Mouse (Mus musculus): ENCODE results near the gene Dclk1. TPM values are rescaled to one million over a fixed set of nuclear protein-coding genes. Genes with fewer than 3 reads are reported as not detected.

The Dclk1 gene
- polyA plus RNA-seq, 2 experiments = 23.3 to 66.2 TPM

- Histone ChIP-seq H3K4me3 (replicated peaks; ENCODE audit: low read length) (no peak overlapping the region), H3K27me3 (ENCODE audit: control insufficient read depth, insufficient read depth, low read length) (no peaks in the 10 kb centered on the region), H3K4me2 (replicated peaks; ENCODE audit: low read depth, low read length, severe bottlenecking) (no peak overlapping the region), H3K27ac (replicated peaks; ENCODE audit: low read depth, low read length) (no peak overlapping the region), H3K36me3 (ENCODE audit: control insufficient read depth, insufficient read depth, low read length) (no peaks in the 10 kb centered on the region), H3K4me1 (ENCODE audit: control insufficient read depth, insufficient read depth, low read length) (no peaks in the 10 kb centered on the region), H3K9me3 (ENCODE audit: control insufficient read depth, low read length) (no peaks in the 10 kb centered on the region), H3K9ac (ENCODE audit: low read depth, low read length, severe bottlenecking) (no peak overlapping the region)
- WGBS = 83% methylated on average over 1 of the region's 1 CpGs
- TF ChIP-seq POLR2A (IDR thresholded peaks at IDR 0.05; ENCODE audit: borderline replicate concordance, extremely low read depth, insufficient read depth, insufficient read length) = no peak
- no peak for ATAC-seq (ENCODE audit: low FRiP score, low read depth)
- DNase-seq (ENCODE audit: low spot score) = no peak
These were observed 159.1 kb downstream of the Dclk1 start for GRCm38 (mm10) chr3:55401236-55401635.

- no peak for TF ChIP-seq POLR2A (IDR thresholded peaks at IDR 0.05; ENCODE audit: borderline replicate concordance, extremely low read depth, insufficient read depth, insufficient read length)
- no peak for DNase-seq (ENCODE audit: low spot score)
These were observed 162.6 kb downstream of the Dclk1 start for GRCm38 (mm10) chr3:55404751-55405150.

GRCm38 (mm10) chr3:55406616-55407015 is 164.5 kb downstream of the Dclk1 start:
- no peak for ATAC-seq (ENCODE audit: low FRiP score, low read depth)
- H3K36me3 ChIP-seq (ENCODE audit: control insufficient read depth, insufficient read depth, low read length) = no peaks in the 10 kb centered on the region
- 62% methylated on average over 7 of the region's 7 CpGs for WGBS
- TF ChIP-seq POLR2A (IDR thresholded peaks at IDR 0.05; ENCODE audit: borderline replicate concordance, extremely low read depth, insufficient read depth, insufficient read length) = no peak
- no peak for DNase-seq (ENCODE audit: low spot score)
- no peaks in the 10 kb centered on the region for H3K9me3 ChIP-seq (ENCODE audit: control insufficient read depth, low read length)
- no peak overlapping the region for H3K9ac ChIP-seq (ENCODE audit: low read depth, low read length, severe bottlenecking)
- H3K27ac ChIP-seq (replicated peaks; ENCODE audit: low read depth, low read length) = no peak overlapping the region
- H3K4me2 ChIP-seq (replicated peaks; ENCODE audit: low read depth, low read length, severe bottlenecking) = no peak overlapping the region
- no peaks in the 10 kb centered on the region for H3K4me1 ChIP-seq (ENCODE audit: control insufficient read depth, insufficient read depth, low read length)
- H3K4me3 ChIP-seq (replicated peaks; ENCODE audit: low read length) = no peak overlapping the region
- H3K27me3 ChIP-seq (ENCODE audit: control insufficient read depth, insufficient read depth, low read length) = no peaks in the 10 kb centered on the region

More at GRCm38 (mm10) chr3:55404751-55405150, 162.6 kb downstream of the Dclk1 start:
- ATAC-seq (ENCODE audit: low FRiP score, low read depth) = no peak
- Histone ChIP-seq H3K4me3 (replicated peaks; ENCODE audit: low read length) (no peak overlapping the region), H3K4me2 (replicated peaks; ENCODE audit: low read depth, low read length, severe bottlenecking) (no peak overlapping the region), H3K4me1 (ENCODE audit: control insufficient read depth, insufficient read depth, low read length) (no peaks in the 10 kb centered on the region), H3K9me3 (ENCODE audit: control insufficient read depth, low read length) (no peaks in the 10 kb centered on the region), H3K36me3 (ENCODE audit: control insufficient read depth, insufficient read depth, low read length) (no peaks in the 10 kb centered on the region), H3K27ac (replicated peaks; ENCODE audit: low read depth, low read length) (no peak overlapping the region), H3K27me3 (ENCODE audit: control insufficient read depth, insufficient read depth, low read length) (no peaks in the 10 kb centered on the region), H3K9ac (ENCODE audit: low read depth, low read length, severe bottlenecking) (no peak overlapping the region)
- WGBS = 97% methylated on average over 7 of the region's 7 CpGs

GRCm38 (mm10) chr3:55411547-55411946 is 169.4 kb downstream of the Dclk1 start:
- Histone ChIP-seq H3K9ac (ENCODE audit: low read depth, low read length, severe bottlenecking) (no peak overlapping the region), H3K36me3 (ENCODE audit: control insufficient read depth, insufficient read depth, low read length) (no peaks in the 10 kb centered on the region), H3K4me2 (replicated peaks; ENCODE audit: low read depth, low read length, severe bottlenecking) (no peak overlapping the region), H3K27me3 (ENCODE audit: control insufficient read depth, insufficient read depth, low read length) (no peaks in the 10 kb centered on the region), H3K27ac (replicated peaks; ENCODE audit: low read depth, low read length) (no peak overlapping the region), H3K4me3 (replicated peaks; ENCODE audit: low read length) (no peak overlapping the region), H3K4me1 (ENCODE audit: control insufficient read depth, insufficient read depth, low read length) (peaks cover 14% of the 10 kb centered on the region), H3K9me3 (ENCODE audit: control insufficient read depth, low read length) (no peaks in the 10 kb centered on the region)
- TF ChIP-seq POLR2A (IDR thresholded peaks at IDR 0.05; ENCODE audit: borderline replicate concordance, extremely low read depth, insufficient read depth, insufficient read length) = no peak
- no peak for ATAC-seq (ENCODE audit: low FRiP score, low read depth)
- DNase-seq (ENCODE audit: low spot score) = no peak

GRCm38 (mm10) chr3:55415527-55415950 is 173.4 kb downstream of the Dclk1 start:
- Histone ChIP-seq H3K36me3 (ENCODE audit: control insufficient read depth, insufficient read depth, low read length) (no peaks in the 10 kb centered on the region), H3K9me3 (ENCODE audit: control insufficient read depth, low read length) (no peaks in the 10 kb centered on the region), H3K4me2 (replicated peaks; ENCODE audit: low read depth, low read length, severe bottlenecking) (peak overlapping the region; percentile 43), H3K9ac (ENCODE audit: low read depth, low read length, severe bottlenecking) (peak overlapping the region; percentile 41), H3K27me3 (ENCODE audit: control insufficient read depth, insufficient read depth, low read length) (no peaks in the 10 kb centered on the region), H3K27ac (replicated peaks; ENCODE audit: low read depth, low read length) (peak overlapping the region; percentile 73), H3K4me3 (replicated peaks; ENCODE audit: low read length) (peak overlapping the region; percentile 18; the same call in 1 of the 2 replicates), H3K4me1 (ENCODE audit: control insufficient read depth, insufficient read depth, low read length) (peaks cover 18% of the 10 kb centered on the region)
- TF ChIP-seq POLR2A (IDR thresholded peaks at IDR 0.05; ENCODE audit: borderline replicate concordance, extremely low read depth, insufficient read depth, insufficient read length) = no peak
- peak; percentile 42; the same call in 1 of the 2 replicates for ATAC-seq (ENCODE audit: low FRiP score, low read depth)
- no peak for DNase-seq (ENCODE audit: low spot score)
- WGBS = 18% methylated on average over 14 of the region's 14 CpGs

GRCm38 (mm10) chr3:55418845-55419244 is 176.7 kb downstream of the Dclk1 start:
- Histone ChIP-seq H3K4me3 (replicated peaks; ENCODE audit: low read length) (no peak overlapping the region), H3K9me3 (ENCODE audit: control insufficient read depth, low read length) (no peaks in the 10 kb centered on the region), H3K4me1 (ENCODE audit: control insufficient read depth, insufficient read depth, low read length) (peaks cover 19% of the 10 kb centered on the region), H3K4me2 (replicated peaks; ENCODE audit: low read depth, low read length, severe bottlenecking) (no peak overlapping the region), H3K36me3 (ENCODE audit: control insufficient read depth, insufficient read depth, low read length) (no peaks in the 10 kb centered on the region), H3K9ac (ENCODE audit: low read depth, low read length, severe bottlenecking) (no peak overlapping the region), H3K27me3 (ENCODE audit: control insufficient read depth, insufficient read depth, low read length) (no peaks in the 10 kb centered on the region), H3K27ac (replicated peaks; ENCODE audit: low read depth, low read length) (peak overlapping the region; percentile 50)
- 66% methylated on average over 6 of the region's 6 CpGs for WGBS
- ATAC-seq (ENCODE audit: low FRiP score, low read depth) (no peak), DNase-seq (ENCODE audit: low spot score) (no peak)
- no peak for TF ChIP-seq POLR2A (IDR thresholded peaks at IDR 0.05; ENCODE audit: borderline replicate concordance, extremely low read depth, insufficient read depth, insufficient read length)

Measured in limb, embryonic 14.5 days (tissue).